Mouse (Mus musculus) liver, embryonic 14.5 days (tissue): ENCODE results near the gene Nrxn3. TPM values are rescaled to one million over a fixed set of nuclear protein-coding genes. Genes with fewer than 3 reads are reported as not detected.

Source experiments
- ATAC-seq: fragments of 200-750 bp; cut with Nextera tagmentation; 2 replicates; pipeline ENCODE4 v1.8.0; 2017; ENCODE audit warnings: moderate number of reproducible peaks, mild to moderate bottlenecking, moderate library complexity; ENCODE audit not compliant: insufficient read depth
- DNase-seq, 3 experiments: peaks; one replicate each; pipeline ENCODE4 v3.0.0-alpha.2; 2012 to 2013; ENCODE audit warnings: low read depth in 3 of 3, low spot score in 3 of 3
- H3K27ac ChIP-seq: fragments of 300-500 bp; sonication (generic); 2 replicates; pipeline ENCODE4 v1.5.1; 2014; ENCODE audit warnings: moderate library complexity, mild to moderate bottlenecking, control low read depth, inconsistent platforms
- H3K27me3 ChIP-seq: fragments of 300-500 bp; sonication (generic); 2 replicates; pipeline ENCODE4 v1.6.1; 2014; ENCODE audit warnings: mild to moderate bottlenecking, low read length, moderate library complexity; ENCODE audit not compliant: control insufficient read depth, insufficient read depth
- H3K36me3 ChIP-seq: fragments of 300-500 bp; sonication (generic); replicated peaks from 2 replicates; pipeline ENCODE4 v1.6.1; 2014; ENCODE audit warnings: low read depth; ENCODE audit not compliant: control insufficient read depth, insufficient read depth
- H3K4me1 ChIP-seq, 2 experiments: fragments of 200-500 bp in 1 of 2; fragments of 300-500 bp in 1 of 2; sonication (generic) in 1 of 2; replicated peaks; 2 replicates each; pipeline ENCODE4 v1.6.1; 2012 to 2014; ENCODE audit warnings: antibody characterized with exemption in 1 of 2, inconsistent platforms in 1 of 2, low read length in 1 of 2; ENCODE audit not compliant: control insufficient read depth in 2 of 2, insufficient read depth in 2 of 2
- H3K4me2 ChIP-seq: fragments of 300-500 bp; sonication (generic); 2 replicates; pipeline ENCODE4 v1.6.1; 2014; ENCODE audit warnings: low read depth, mild to moderate bottlenecking, control low read depth, moderate library complexity
- H3K4me3 ChIP-seq, 2 experiments: fragments of 200-500 bp in 1 of 2; fragments of 300-500 bp in 1 of 2; sonication (generic) in 1 of 2; 2 replicates each; pipeline ENCODE4 v1.5.1; 2012 to 2014; ENCODE audit warnings: low read depth in 2 of 2, low read length in 2 of 2, mild to moderate bottlenecking in 2 of 2, control low read depth in 1 of 2, inconsistent platforms in 1 of 2, moderate library complexity in 1 of 2; ENCODE audit not compliant: insufficient read depth in 1 of 2
- H3K9ac ChIP-seq: fragments of 300-500 bp; sonication (generic); replicated peaks from 2 replicates; pipeline ENCODE4 v1.6.1; 2014; ENCODE audit warnings: mild to moderate bottlenecking, control low read depth, moderate library complexity
- H3K9me3 ChIP-seq: fragments of 300-500 bp; sonication (generic); 2 replicates; pipeline ENCODE4 v1.6.1; 2016; ENCODE audit warnings: low read length, mixed read lengths; ENCODE audit not compliant: control insufficient read depth
- CTCF ChIP-seq: IDR thresholded peaks from 2 replicates; pipeline ENCODE4 v1.5.1; 2016; ENCODE audit warnings: antibody characterized with exemption, low read depth, control low read depth
- EP300 ChIP-seq: IDR thresholded peaks from 2 replicates; pipeline ENCODE4 v1.6.1; 2016; ENCODE audit warnings: antibody characterized with exemption, low read depth
- WGBS: fragments of 180-500 bp; shearing (Covaris S2); extraction: QIAGEN DNeasy Blood & Tissue Kit; methylation state at CpG from one replicate; pipeline ENCODE4 v1.1.7; 2014; ENCODE audit not compliant: insufficient replicate concordance; 5-methylcytosine and 5-hydroxymethylcytosine counted together
- polyA plus RNA-seq, 2 experiments: library from polyadenylated mRNA; depleted of rRNA in 1 of 2; stranded (reverse) in 1 of 2; unstranded in 1 of 2; fragments of >200 nt; fragmentation: Nextera tagmentation in 1 of 2; extraction: Ambion mirVana in 1 of 2; gene quantifications; 2 replicates each; pipeline versions ENCODE4 v1.2.1 to v1.2.3; 2012 to 2014

The Nrxn3 gene
- polyA plus RNA-seq, 2 experiments: 0.12 to 0.38 TPM

- H3K4me3 ChIP-seq: no peak overlapping the region
- H3K4me2 ChIP-seq: no peak overlapping the region
- no peaks in the 10 kb centered on the region for H3K36me3 ChIP-seq
- ATAC-seq: no peak
- WGBS: 11% methylated on average over 1 of the region's 1 CpGs
- no peaks in the 10 kb centered on the region for H3K4me1 ChIP-seq
- no peak for DNase-seq
- H3K9me3 ChIP-seq: no peaks in the 10 kb centered on the region
- H3K27me3 ChIP-seq: no peaks in the 10 kb centered on the region
- no peak for TF ChIP-seq EP300
- TF ChIP-seq CTCF: no peak
- H3K9ac ChIP-seq: no peak overlapping the region
- no peak overlapping the region for H3K27ac ChIP-seq
Observed at GRCm38 (mm10) chr12:90095754-90096153, 1373.1 kb downstream of the Nrxn3 start.

DNA sequence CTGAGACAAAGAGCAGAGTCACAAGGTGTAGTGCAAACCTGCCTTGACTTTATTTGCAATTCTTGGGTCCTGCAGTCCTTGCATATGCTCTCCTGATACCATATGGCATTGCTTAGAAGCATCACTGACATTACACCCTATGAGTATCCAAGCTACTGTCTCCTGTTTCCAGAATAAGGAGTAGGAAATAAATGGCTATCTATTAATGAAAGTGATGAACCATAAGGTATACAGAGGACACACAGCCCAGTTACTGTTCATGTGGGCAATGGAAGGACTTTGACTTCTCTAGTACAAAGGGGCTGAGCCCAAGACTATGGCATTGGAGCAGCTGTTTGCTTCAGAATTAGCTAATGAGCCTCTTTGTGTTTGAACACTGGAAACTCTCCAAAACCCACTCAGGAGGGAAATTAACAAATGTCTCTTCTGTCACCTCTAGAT is 1390.7 kb downstream of the Nrxn3 start:
- H3K9me3 ChIP-seq: no peaks in the 10 kb centered on the region
- no peak for ATAC-seq

GRCm38 (mm10) chr12:90131927-90132869 is 1409.5 kb downstream of the Nrxn3 start:
- no peak for ATAC-seq
- DNase-seq: no peak
- Histone ChIP-seq H3K4me2 (no peak overlapping the region), H3K27ac (no peak overlapping the region), H3K9me3 (no peaks in the 10 kb centered on the region), H3K4me3 (no peak overlapping the region), H3K4me1 (no peaks in the 10 kb centered on the region), H3K9ac (no peak overlapping the region), H3K27me3 (no peaks in the 10 kb centered on the region), H3K36me3 (no peaks in the 10 kb centered on the region)
- WGBS: 54% methylated on average over 5 of the region's 5 CpGs
- no peak for TF ChIP-seq EP300
- no peak for TF ChIP-seq CTCF

More for the DNA sequence above, 1390.7 kb downstream of the Nrxn3 start:
- H3K4me3 ChIP-seq: no peak overlapping the region
- no peak overlapping the region for H3K9ac ChIP-seq
- no peak overlapping the region for H3K4me2 ChIP-seq
- no peak overlapping the region for H3K27ac ChIP-seq
- no peaks in the 10 kb centered on the region for H3K4me1 ChIP-seq
- TF ChIP-seq CTCF (no peak), EP300 (no peak)
- H3K27me3 ChIP-seq: no peaks in the 10 kb centered on the region
- H3K36me3 ChIP-seq: no peaks in the 10 kb centered on the region
- no peak for DNase-seq

DNA sequence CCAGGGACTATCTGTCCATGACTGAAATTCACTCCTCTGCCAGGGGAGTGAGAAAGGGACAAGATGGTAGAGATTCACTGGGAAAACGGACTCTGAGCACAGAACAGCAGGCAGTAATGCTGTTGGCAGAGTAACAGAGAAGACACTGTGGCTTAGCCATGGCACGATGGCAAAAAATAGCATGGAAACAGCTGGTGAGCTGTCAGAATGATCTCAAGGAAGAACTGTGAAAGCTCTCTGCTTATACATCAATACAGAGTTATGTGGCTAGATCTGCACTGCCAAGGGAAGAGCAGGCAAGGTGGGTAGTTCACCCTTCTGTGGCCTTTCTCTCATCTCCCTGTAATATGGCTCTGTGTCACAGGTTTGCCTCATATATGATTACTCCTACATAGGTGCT is 1419.3 kb downstream of the Nrxn3 start:
- Histone ChIP-seq H3K9me3 (no peaks in the 10 kb centered on the region), H3K9ac (no peak overlapping the region), H3K27ac (no peak overlapping the region), H3K4me3 (no peak overlapping the region), H3K4me2 (no peak overlapping the region), H3K27me3 (no peaks in the 10 kb centered on the region), H3K4me1 (no peaks in the 10 kb centered on the region), H3K36me3 (no peaks in the 10 kb centered on the region)
- 51% methylated on average over 2 of the region's 2 CpGs for WGBS
- TF ChIP-seq CTCF (no peak), EP300 (no peak)
- DNase-seq: no peak
- ATAC-seq: no peak

- WGBS: 59% methylated on average over 3 of the region's 3 CpGs
- H3K4me2 ChIP-seq: no peak overlapping the region
- H3K4me3 ChIP-seq: no peak overlapping the region
- no peaks in the 10 kb centered on the region for H3K4me1 ChIP-seq
- no peak overlapping the region for H3K9ac ChIP-seq
- ATAC-seq: no peak
- TF ChIP-seq EP300: no peak
- TF ChIP-seq CTCF: no peak
- no peak overlapping the region for H3K27ac ChIP-seq
- no peak for DNase-seq
- no peaks in the 10 kb centered on the region for H3K36me3 ChIP-seq
- H3K27me3 ChIP-seq: no peaks in the 10 kb centered on the region
- no peaks in the 10 kb centered on the region for H3K9me3 ChIP-seq
Observed at GRCm38 (mm10) chr12:90144247-90144646, 1421.6 kb downstream of the Nrxn3 start.
